In genomic region chr9:71808640-71809254, GRCm38 (mm10) we compare ENCODE assay signal across 8 mouse cellular contexts. TPM values are rescaled to one million over a fixed set of nuclear protein-coding genes. Genes with fewer than 3 reads are reported as not detected.
DNase-seq lines count a peak whose midpoint lies in the region; ATAC-seq and TF ChIP-seq lines count a peak whose summit lies in the region.

No protein-coding gene starts in this region.

- no peaks in the 10 kb centered on the region for H3K36me3 ChIP-seq in forebrain, embryonic 14.5 days (ENCODE audit: control insufficient read depth, insufficient read depth, low read length)
- no peaks in the 10 kb centered on the region for H3K36me3 ChIP-seq in forebrain, embryonic 12.5 days (replicated peaks)
- H3K36me3 ChIP-seq in limb, embryonic 13.5 days: no peaks in the 10 kb centered on the region

- WGBS in forebrain, embryonic 14.5 days: 40% methylated on average over 11 of the region's 11 CpGs
- 52% methylated on average over 11 of the region's 11 CpGs for WGBS in forebrain, embryonic 12.5 days
- 38% methylated on average over 11 of the region's 11 CpGs for WGBS in limb, embryonic 13.5 days

- H3K9ac ChIP-seq in forebrain, embryonic 14.5 days (ENCODE audit: low read length): no peak overlapping the region
- no peak overlapping the region for H3K9ac ChIP-seq in forebrain, embryonic 12.5 days
- no peak overlapping the region for H3K9ac ChIP-seq in limb, embryonic 13.5 days

- no peak overlapping the region for H3K27ac ChIP-seq in forebrain, embryonic 14.5 days (ENCODE audit: low read depth, low read length)
- H3K27ac ChIP-seq in forebrain, embryonic 12.5 days: no peak overlapping the region
- H3K27ac ChIP-seq in limb, embryonic 13.5 days: no peak overlapping the region

- peak; percentile 47; the same call in 1 of the 2 replicates for TF ChIP-seq CTCF in brain, embryonic 14.5 days (IDR thresholded peaks at IDR 0.05; ENCODE audit: borderline replicate concordance, extremely low read depth, insufficient read depth, insufficient read length)

- no peaks in the 10 kb centered on the region for H3K27me3 ChIP-seq in forebrain, embryonic 14.5 days (replicated peaks; ENCODE audit: control insufficient read depth, insufficient read depth, low read length)
- H3K27me3 ChIP-seq in forebrain, embryonic 12.5 days: peaks cover 6% of the 10 kb centered on the region; the same call in 1 of the 2 replicates
- H3K27me3 ChIP-seq in limb, embryonic 13.5 days: no peaks in the 10 kb centered on the region; the same call in none of the 2 replicates

- H3K4me3 ChIP-seq in forebrain, embryonic 14.5 days (ENCODE audit: low read depth, low read length): no peak overlapping the region
- H3K4me3 ChIP-seq in forebrain, embryonic 12.5 days (replicated peaks): no peak overlapping the region
- H3K4me3 ChIP-seq in limb, embryonic 13.5 days: no peak overlapping the region

- no peaks in the 10 kb centered on the region for H3K4me1 ChIP-seq in forebrain, embryonic 14.5 days (ENCODE audit: control insufficient read depth, insufficient read depth, low read length)
- peaks cover 15% of the 10 kb centered on the region for H3K4me1 ChIP-seq in forebrain, embryonic 12.5 days
- peaks cover 5% of the 10 kb centered on the region; the same call in 1 of the 2 replicates for H3K4me1 ChIP-seq in limb, embryonic 13.5 days

- ATAC-seq in forebrain, embryonic 14.5 days: no peak
- no peak for ATAC-seq in forebrain, embryonic 12.5 days (ENCODE audit: low FRiP score)
- no peak for ATAC-seq in limb, embryonic 13.5 days (ENCODE audit: low FRiP score, low read depth)

- DNase-seq in forebrain, embryonic 14.5 days (ENCODE audit: low spot score): peak; percentile 31
- DNase-seq in 3T3-L1 (ENCODE audit: low read depth, low spot score): peak; percentile 66
- peak; percentile 37 for DNase-seq in brain, embryonic 14.5 days (ENCODE audit: low read depth)
- no peak for DNase-seq in thymus, postnatal 10 days (ENCODE audit: low spot score in 2 of 2)
- no peak for DNase-seq in spleen, postnatal 36 days (ENCODE audit: low spot score in 2 of 2)
- DNase-seq in adrenal gland, adult 18-20 months (ENCODE audit: low spot score in 2 of 2): no peak

- TF ChIP-seq POLR2A in brain, embryonic 14.5 days (IDR thresholded peaks at IDR 0.05; ENCODE audit: borderline replicate concordance, extremely low read depth, insufficient read depth, insufficient read length, poor library complexity, severe bottlenecking): no peak

- H3K9me3 ChIP-seq in forebrain, embryonic 14.5 days (replicated peaks; ENCODE audit: control insufficient read depth, low read length): no peaks in the 10 kb centered on the region
- H3K9me3 ChIP-seq in forebrain, embryonic 12.5 days: no peaks in the 10 kb centered on the region
- H3K9me3 ChIP-seq in limb, embryonic 13.5 days: no peaks in the 10 kb centered on the region

- peak overlapping the region; percentile 2; the same call in 1 of the 2 replicates for H3K4me2 ChIP-seq in forebrain, embryonic 14.5 days (ENCODE audit: low read length)
- no peak overlapping the region for H3K4me2 ChIP-seq in forebrain, embryonic 12.5 days
- peak overlapping the region; percentile 31 for H3K4me2 ChIP-seq in limb, embryonic 13.5 days (replicated peaks)

RNA-seq across cellular contexts. Expression of gene Cgnl1, which starts 37.3 kb away (rescaled TPM):
- polyA plus RNA-seq in forebrain, embryonic 14.5 days (2014; fragmentation: Nextera tagmentation; extraction: Ambion mirVana): 2.3 and 3.5 TPM in 2 replicates
- polyA plus RNA-seq in forebrain, embryonic 12.5 days (2016; fragmentation: Nextera tagmentation; extraction: Ambion mirVana): 5.1 and 5.2 TPM in 2 replicates
- polyA plus RNA-seq in brain, embryonic 14.5 days (2012; rRNA removed): 3.0 and 8.2 TPM in 2 replicates
- polyA plus RNA-seq in limb, embryonic 13.5 days (2015; fragmentation: Nextera tagmentation; extraction: Ambion mirVana): 11.3 and 13.6 TPM in 2 replicates
- total RNA-seq in adrenal gland, adult 18-20 months (2021): 100 to 1,000 TPM in 1 of 2 experiments, 10 to 100 TPM in 1; 92.4 to 105 TPM

Comparison
In these comparisons a context has a peak if more than half of its experiments do, and no peak if none do; other contexts are left out.
1. DNase-seq: peak in forebrain, embryonic 14.5 days (single experiment), 3T3-L1 (single experiment) and brain, embryonic 14.5 days (single experiment); none in thymus, postnatal 10 days (0 of 2), spleen, postnatal 36 days (0 of 2) and adrenal gland, adult 18-20 months (0 of 2).